Mouse (Mus musculus) heart, embryonic 15.5 days (tissue): ENCODE measurements around the gene Phactr2. TPM values are rescaled to one million over a fixed set of nuclear protein-coding genes. Genes with fewer than 3 reads are reported as not detected.

Source experiments
- ATAC-seq: fragments of 200-750 bp; cut with Nextera tagmentation; replicated peaks from 2 replicates; pipeline ENCODE4 v1.8.0; 2017; ENCODE audit warnings: low read depth, moderate TSS enrichment; ENCODE audit not compliant: insufficient number of reproducible peaks, insufficient read depth, low FRiP score
- H3K27ac ChIP-seq: fragments of 300-500 bp; sonication (generic); 2 replicates; pipeline ENCODE4 v1.5.1; 2015; ENCODE audit warnings: mild to moderate bottlenecking, inconsistent platforms
- H3K27me3 ChIP-seq: fragments of 300-500 bp; sonication (generic); 2 replicates; pipeline ENCODE4 v1.6.1; 2015; ENCODE audit warnings: inconsistent platforms
- H3K36me3 ChIP-seq: fragments of 300-500 bp; sonication (generic); 2 replicates; pipeline ENCODE4 v1.6.1; 2015; ENCODE audit warnings: mild to moderate bottlenecking, inconsistent platforms
- H3K4me1 ChIP-seq: fragments of 300-500 bp; sonication (generic); replicated peaks from 2 replicates; pipeline ENCODE4 v1.6.1; 2015; ENCODE audit warnings: inconsistent platforms
- H3K4me2 ChIP-seq: fragments of 300-500 bp; sonication (generic); 2 replicates; pipeline ENCODE4 v1.6.1; 2015; ENCODE audit warnings: inconsistent platforms, mild to moderate bottlenecking, moderate library complexity
- H3K4me3 ChIP-seq: fragments of 300-500 bp; sonication (generic); 2 replicates; pipeline ENCODE4 v1.5.1; 2015; ENCODE audit warnings: mild to moderate bottlenecking, inconsistent platforms
- H3K9ac ChIP-seq: fragments of 300-500 bp; sonication (generic); 2 replicates; pipeline ENCODE4 v1.6.1; 2015; ENCODE audit warnings: mild to moderate bottlenecking, inconsistent platforms
- H3K9me3 ChIP-seq: fragments of 300-500 bp; sonication (generic); replicated peaks from 2 replicates; pipeline ENCODE4 v1.6.1; 2016; ENCODE audit warnings: inconsistent platforms
- WGBS: fragments of 180-500 bp; shearing (Covaris S2); methylation state at CpG from one replicate; pipeline ENCODE4 v1.1.7; 2015; ENCODE audit warnings: mixed read lengths; 5-methylcytosine and 5-hydroxymethylcytosine counted together
- polyA plus RNA-seq: library from polyadenylated mRNA; unstranded; fragments of >200 nt; fragmentation: Nextera tagmentation; extraction: Ambion mirVana; gene quantifications from 2 replicates; pipeline ENCODE4 v1.2.1, GENCODE M21; 2015

Gene Phactr2
- polyA plus RNA-seq, 1 experiment from 2014 or later = 51.1 TPM

- no peaks in the 10 kb centered on the region for H3K9me3 ChIP-seq
- H3K9ac ChIP-seq = no peak overlapping the region
- H3K4me1 ChIP-seq = peaks cover 14% of the 10 kb centered on the region
- no peak overlapping the region for H3K4me3 ChIP-seq
- H3K27ac ChIP-seq = no peak overlapping the region
- no peaks in the 10 kb centered on the region for H3K27me3 ChIP-seq
- no peak for ATAC-seq
- WGBS = 70% methylated on average over 2 of the region's 2 CpGs
- peaks cover 13% of the 10 kb centered on the region for H3K36me3 ChIP-seq
- H3K4me2 ChIP-seq = no peak overlapping the region
Observed at GRCm38 (mm10) chr10:13294886-13295285, 179.3 kb downstream of the Phactr2 start.

- H3K27ac ChIP-seq = no peak overlapping the region
- no peak for ATAC-seq
- no peak overlapping the region for H3K4me2 ChIP-seq
- peaks cover 26% of the 10 kb centered on the region for H3K36me3 ChIP-seq
- no peak overlapping the region for H3K4me3 ChIP-seq
- 74% methylated on average over 2 of the region's 2 CpGs for WGBS
- no peaks in the 10 kb centered on the region for H3K9me3 ChIP-seq
- peaks cover 24% of the 10 kb centered on the region for H3K4me1 ChIP-seq
- H3K27me3 ChIP-seq = no peaks in the 10 kb centered on the region
- H3K9ac ChIP-seq = no peak overlapping the region
Observed at GRCm38 (mm10) chr10:13292026-13292425, 182.2 kb downstream of the Phactr2 start.

- H3K4me1 ChIP-seq = peaks cover 18% of the 10 kb centered on the region
- ATAC-seq = no peak
- 82% methylated on average over 8 of the region's 8 CpGs for WGBS
- no peaks in the 10 kb centered on the region for H3K27me3 ChIP-seq
- H3K4me3 ChIP-seq = no peak overlapping the region
- no peaks in the 10 kb centered on the region for H3K9me3 ChIP-seq
- no peak overlapping the region for H3K4me2 ChIP-seq
- no peak overlapping the region; the same call in 1 of the 2 replicates for H3K27ac ChIP-seq
- H3K36me3 ChIP-seq = peaks cover 28% of the 10 kb centered on the region
- H3K9ac ChIP-seq = no peak overlapping the region
Observed at GRCm38 (mm10) chr10:13289252-13289961, 184.8 kb downstream of the Phactr2 start.

GRCm38 (mm10) chr10:13288296-13288695, 185.9 kb downstream of the Phactr2 start:
- ATAC-seq = no peak
- 70% methylated on average over 5 of the region's 5 CpGs for WGBS
- no peak overlapping the region for H3K27ac ChIP-seq
- H3K9ac ChIP-seq = no peak overlapping the region
- no peak overlapping the region for H3K4me2 ChIP-seq
- peaks cover 19% of the 10 kb centered on the region for H3K4me1 ChIP-seq
- H3K9me3 ChIP-seq = no peaks in the 10 kb centered on the region
- H3K27me3 ChIP-seq = no peaks in the 10 kb centered on the region
- H3K36me3 ChIP-seq = peaks cover 28% of the 10 kb centered on the region
- no peak overlapping the region for H3K4me3 ChIP-seq

GRCm38 (mm10) chr10:13283441-13283840, 190.8 kb downstream of the Phactr2 start:
- peaks cover 9% of the 10 kb centered on the region; the same call in 1 of the 2 replicates for H3K36me3 ChIP-seq
- no peaks in the 10 kb centered on the region for H3K9me3 ChIP-seq
- no peak overlapping the region for H3K4me3 ChIP-seq
- H3K27me3 ChIP-seq = no peaks in the 10 kb centered on the region
- H3K9ac ChIP-seq = no peak overlapping the region
- peaks cover 20% of the 10 kb centered on the region for H3K4me1 ChIP-seq
- 24% methylated on average over 4 of the region's 4 CpGs for WGBS
- ATAC-seq = no peak
- 0 out of 2 replicates have a peak overlapping the region, but pooled peaks have one; percentile 13 for H3K4me2 ChIP-seq
- peak overlapping the region; percentile 83 for H3K27ac ChIP-seq

- H3K36me3 ChIP-seq = no peaks in the 10 kb centered on the region; the same call in 1 of the 2 replicates
- no peaks in the 10 kb centered on the region for H3K9me3 ChIP-seq
- peak overlapping the region; percentile 79 for H3K27ac ChIP-seq
- no peak overlapping the region for H3K4me3 ChIP-seq
- peaks cover 29% of the 10 kb centered on the region for H3K4me1 ChIP-seq
- H3K4me2 ChIP-seq = no peak overlapping the region
- ATAC-seq = peak; percentile 78
- no peaks in the 10 kb centered on the region for H3K27me3 ChIP-seq
- 38% methylated on average over 6 of the region's 6 CpGs for WGBS
- no peak overlapping the region for H3K9ac ChIP-seq
Observed at GRCm38 (mm10) chr10:13280298-13280853, 193.8 kb downstream of the Phactr2 start.

GRCm38 (mm10) chr10:13276298-13276697, 197.9 kb downstream of the Phactr2 start:
- H3K9me3 ChIP-seq = no peaks in the 10 kb centered on the region
- H3K4me3 ChIP-seq = no peak overlapping the region
- H3K4me2 ChIP-seq = no peak overlapping the region
- H3K9ac ChIP-seq = no peak overlapping the region
- peaks cover 44% of the 10 kb centered on the region for H3K4me1 ChIP-seq
- no peak for ATAC-seq
- no peaks in the 10 kb centered on the region for H3K27me3 ChIP-seq
- no peaks in the 10 kb centered on the region; the same call in 1 of the 2 replicates for H3K36me3 ChIP-seq
- H3K27ac ChIP-seq = peak overlapping the region; percentile 8
- WGBS = 71% methylated on average over 5 of the region's 5 CpGs

GRCm38 (mm10) chr10:13275152-13275551, 199.1 kb downstream of the Phactr2 start:
- WGBS = 43% methylated on average over 6 of the region's 6 CpGs
- H3K9ac ChIP-seq = no peak overlapping the region

GRCm38 (mm10) chr10:13274699-13275098, 199.5 kb downstream of the Phactr2 start:
- H3K4me2 ChIP-seq = 0 out of 2 replicates have a peak overlapping the region, but pooled peaks have one; percentile 15
- H3K9me3 ChIP-seq = no peaks in the 10 kb centered on the region
- H3K36me3 ChIP-seq = peaks cover 3% of the 10 kb centered on the region; the same call in 1 of the 2 replicates
- no peaks in the 10 kb centered on the region for H3K27me3 ChIP-seq
- H3K9ac ChIP-seq = no peak overlapping the region
- ATAC-seq = peak; percentile 80
- peak overlapping the region; percentile 72 for H3K27ac ChIP-seq
- H3K4me3 ChIP-seq = no peak overlapping the region
- H3K4me1 ChIP-seq = peaks cover 41% of the 10 kb centered on the region
- 27% methylated on average over 4 of the region's 4 CpGs for WGBS

More at GRCm38 (mm10) chr10:13275152-13275551, 199.1 kb downstream of the Phactr2 start:
- no peak overlapping the region for H3K4me3 ChIP-seq
- ATAC-seq = no peak
- no peaks in the 10 kb centered on the region for H3K27me3 ChIP-seq
- H3K9me3 ChIP-seq = no peaks in the 10 kb centered on the region
- no peak overlapping the region for H3K4me2 ChIP-seq
- peaks cover 42% of the 10 kb centered on the region for H3K4me1 ChIP-seq
- H3K36me3 ChIP-seq = no peaks in the 10 kb centered on the region; the same call in 1 of the 2 replicates
- peak overlapping the region; percentile 72 for H3K27ac ChIP-seq

- Histone ChIP-seq H3K4me2 (no peak overlapping the region), H3K9me3 (no peaks in the 10 kb centered on the region), H3K4me1 (peaks cover 39% of the 10 kb centered on the region), H3K27ac (peak overlapping the region; percentile 72; the same call in 1 of the 2 replicates), H3K4me3 (no peak overlapping the region), H3K27me3 (no peaks in the 10 kb centered on the region), H3K36me3 (peaks cover 4% of the 10 kb centered on the region; the same call in 1 of the 2 replicates), H3K9ac (no peak overlapping the region)
- no peak for ATAC-seq
- WGBS = 84% methylated on average over 1 of the region's 1 CpGs
Observed at GRCm38 (mm10) chr10:13273756-13274155, 200.5 kb downstream of the Phactr2 start.

- no peak overlapping the region for H3K4me3 ChIP-seq
- 82% methylated on average over 8 of the region's 8 CpGs for WGBS
- no peak overlapping the region for H3K27ac ChIP-seq
- ATAC-seq = no peak
- peaks cover 30% of the 10 kb centered on the region for H3K4me1 ChIP-seq
- no peak overlapping the region for H3K4me2 ChIP-seq
- H3K36me3 ChIP-seq = peaks cover 5% of the 10 kb centered on the region; the same call in 1 of the 2 replicates
- H3K9me3 ChIP-seq = no peaks in the 10 kb centered on the region
- no peaks in the 10 kb centered on the region for H3K27me3 ChIP-seq
- H3K9ac ChIP-seq = no peak overlapping the region
Observed at GRCm38 (mm10) chr10:13271716-13272115, 202.5 kb downstream of the Phactr2 start.
